ENCODE assay signal across 8 mouse cellular contexts in the genomic region with DNA sequence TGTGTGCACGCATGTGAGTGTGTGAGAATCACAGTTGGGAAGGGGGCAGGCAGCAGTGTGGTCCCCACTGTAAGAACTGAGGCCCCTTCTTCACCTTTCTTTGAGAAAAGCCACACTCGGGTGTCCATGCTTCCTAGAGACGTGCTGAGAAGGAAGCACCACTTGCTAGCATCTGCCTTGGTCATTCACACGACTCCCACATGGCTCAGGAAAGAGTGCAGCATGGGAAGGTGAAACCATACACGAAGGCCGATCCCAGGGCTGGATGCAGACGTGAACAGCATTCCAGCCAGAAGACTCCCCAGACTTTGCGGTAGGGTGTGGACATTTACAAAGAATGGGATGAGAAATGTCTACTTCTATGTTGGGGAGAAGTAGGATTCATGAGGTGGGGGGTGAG.
A peak's percentile ranks its signal among the peaks of the same experiment; 100 is the strongest.
DNase-seq lines count a peak whose midpoint lies in the region.
"Had no signal": no experiment of that assay in that cellular context is flagged by ENCODE, and none has a peak within 500 bp of the region (broad histone marks: within the 10 kb centered on the region; RNA-seq: fewer than 3 reads in every experiment).

No protein-coding gene starts in this region.

- DNase-seq in gastrocnemius, postnatal 14 days = peak; percentile 2
- DNase-seq in gastrocnemius, adult 18-20 months (ENCODE audit: low spot score) = no peak
- DNase-seq in kidney, postnatal 10 days = peak; percentile 7
- DNase-seq in kidney, postnatal 14 days = no peak
- peak; percentile 2 for DNase-seq in right cerebral cortex, postnatal 14 days
- no peak for DNase-seq in right cerebral cortex, postnatal 36 days (ENCODE audit: low spot score in 2 of 2)
- DNase-seq in lung, postnatal 4 days = peak; percentile 5 to 19
- DNase-seq: thymus, postnatal 36 days had no signal

- intact Hi-C loops in gastrocnemius, postnatal 14 days (cut with DNase I; ENCODE audit: low total_unique reads) = no loop called here

Comparison
In these comparisons a context has a peak if more than half of its experiments do, and no peak if none do; other contexts are left out.
1. DNase-seq: peak in gastrocnemius, postnatal 14 days (single experiment), kidney, postnatal 10 days (single experiment), right cerebral cortex, postnatal 14 days (single experiment) and lung, postnatal 4 days (2 of 2); none in gastrocnemius, adult 18-20 months (single experiment), kidney, postnatal 14 days (single experiment) and right cerebral cortex, postnatal 36 days (0 of 2).